Mouse (Mus musculus): Measurements from ENCODE around the gene Zfp664. TPM values are rescaled to one million over a fixed set of nuclear protein-coding genes. Genes with fewer than 3 reads are reported as not detected.

Gene Zfp664
- polyA plus RNA-seq, 1 experiment: 72.9 TPM

GRCm38 (mm10) chr5:124852294-124852693, 10.2 kb upstream of the Zfp664 start:
- Histone ChIP-seq H3K27me3 (ENCODE audit: control insufficient read depth, insufficient read depth, low read length) (no peaks in the 10 kb centered on the region), H3K4me3 (replicated peaks; ENCODE audit: insufficient read depth, low read depth, low read length) (no peak overlapping the region), H3K27ac (ENCODE audit: insufficient read depth, low read length) (0 out of 2 replicates have a peak overlapping the region, but pooled peaks have one; percentile 20), H3K4me1 (ENCODE audit: control insufficient read depth, insufficient read depth, low read length) (peaks cover 32% of the 10 kb centered on the region)
- no peak for DNase-seq
- TF ChIP-seq POLR2A (IDR thresholded peaks at IDR 0.05; ENCODE audit: borderline replicate concordance, insufficient read depth, low read length): no peak
- no peak for TF ChIP-seq CTCF (IDR thresholded peaks at IDR 0.05; ENCODE audit: borderline replicate concordance, insufficient read depth, low read depth, low read length)
- WGBS: 39% methylated on average over 2 of the region's 2 CpGs

- 8% methylated on average over 2 of the region's 2 CpGs for WGBS
- no peaks in the 10 kb centered on the region for H3K27me3 ChIP-seq (ENCODE audit: control insufficient read depth, insufficient read depth, low read length)
- H3K27ac ChIP-seq (ENCODE audit: insufficient read depth, low read length): peak overlapping the region; percentile 83
- H3K4me3 ChIP-seq (replicated peaks; ENCODE audit: insufficient read depth, low read depth, low read length): no peak overlapping the region
- DNase-seq: peak; percentile 82 to 90
- H3K4me1 ChIP-seq (ENCODE audit: control insufficient read depth, insufficient read depth, low read length): peaks cover 32% of the 10 kb centered on the region
- TF ChIP-seq CTCF (IDR thresholded peaks at IDR 0.05; ENCODE audit: borderline replicate concordance, insufficient read depth, low read depth, low read length): no peak
- TF ChIP-seq POLR2A (IDR thresholded peaks at IDR 0.05; ENCODE audit: borderline replicate concordance, insufficient read depth, low read length): no peak
Observed at GRCm38 (mm10) chr5:124853079-124853478, 9.4 kb upstream of the Zfp664 start.

GRCm38 (mm10) chr5:124854202-124854601, 8.3 kb upstream of the Zfp664 start:
- no peak for DNase-seq
- TF ChIP-seq CTCF (IDR thresholded peaks at IDR 0.05; ENCODE audit: borderline replicate concordance, insufficient read depth, low read depth, low read length): no peak
- no peak for TF ChIP-seq POLR2A (IDR thresholded peaks at IDR 0.05; ENCODE audit: borderline replicate concordance, insufficient read depth, low read length)
- no peaks in the 10 kb centered on the region for H3K27me3 ChIP-seq (ENCODE audit: control insufficient read depth, insufficient read depth, low read length)
- no peak overlapping the region for H3K27ac ChIP-seq (ENCODE audit: insufficient read depth, low read length)
- 91% methylated on average over 4 of the region's 4 CpGs for WGBS
- H3K4me1 ChIP-seq (ENCODE audit: control insufficient read depth, insufficient read depth, low read length): peaks cover 32% of the 10 kb centered on the region
- no peak overlapping the region for H3K4me3 ChIP-seq (replicated peaks; ENCODE audit: insufficient read depth, low read depth, low read length)

GRCm38 (mm10) chr5:124860013-124860412, 2.5 kb upstream of the Zfp664 start:
- H3K4me1 ChIP-seq (ENCODE audit: control insufficient read depth, insufficient read depth, low read length): peaks cover 6% of the 10 kb centered on the region; the same call in 1 of the 2 replicates
- 2% methylated on average over 5 of the region's 5 CpGs for WGBS
- H3K4me3 ChIP-seq (replicated peaks; ENCODE audit: insufficient read depth, low read depth, low read length): peak overlapping the region; percentile 51

DNA sequence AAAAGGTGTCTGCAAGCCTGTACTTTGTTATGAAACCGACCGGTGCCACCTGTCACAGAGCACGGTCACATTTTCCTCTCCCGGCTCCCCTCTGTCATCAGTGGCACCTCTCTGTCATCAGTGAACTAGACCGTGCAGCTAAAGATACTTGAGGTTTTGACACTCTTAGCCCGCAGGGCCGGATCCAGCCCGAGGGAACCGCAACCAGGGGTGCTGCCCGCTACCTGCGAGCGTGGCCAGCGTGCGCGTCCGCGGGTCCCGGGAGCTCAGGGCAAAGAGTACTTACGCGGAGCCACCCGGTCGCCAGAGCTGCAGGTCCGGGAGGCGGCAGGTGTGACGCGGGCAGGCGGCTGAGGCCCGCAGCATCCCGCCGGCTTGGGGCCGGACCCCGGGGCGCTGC, 1.0 kb upstream of the Zfp664 start:
- peak; percentile 80 for DNase-seq
- TF ChIP-seq CTCF (IDR thresholded peaks at IDR 0.05; ENCODE audit: borderline replicate concordance, insufficient read depth, low read depth, low read length): no peak
- TF ChIP-seq POLR2A (IDR thresholded peaks at IDR 0.05; ENCODE audit: borderline replicate concordance, insufficient read depth, low read length): no peak
- Histone ChIP-seq H3K4me3 (replicated peaks; ENCODE audit: insufficient read depth, low read depth, low read length) (peak overlapping the region; percentile 88), H3K4me1 (ENCODE audit: control insufficient read depth, insufficient read depth, low read length) (no peaks in the 10 kb centered on the region), H3K27me3 (ENCODE audit: control insufficient read depth, insufficient read depth, low read length) (no peaks in the 10 kb centered on the region), H3K27ac (ENCODE audit: insufficient read depth, low read length) (peak overlapping the region; percentile 97)
- WGBS: under 1% methylated on average over 32 of the region's 33 CpGs

More at GRCm38 (mm10) chr5:124860013-124860412, 2.5 kb upstream of the Zfp664 start:
- no peaks in the 10 kb centered on the region for H3K27me3 ChIP-seq (ENCODE audit: control insufficient read depth, insufficient read depth, low read length)
- TF ChIP-seq CTCF (IDR thresholded peaks at IDR 0.05; ENCODE audit: borderline replicate concordance, insufficient read depth, low read depth, low read length): peak; percentile 65; the same call in 1 of the 2 replicates
- TF ChIP-seq POLR2A (IDR thresholded peaks at IDR 0.05; ENCODE audit: borderline replicate concordance, insufficient read depth, low read length): no peak
- peak; percentile 51 for DNase-seq
- no peak overlapping the region; the same call in 1 of the 2 replicates for H3K27ac ChIP-seq (ENCODE audit: insufficient read depth, low read length)

DNA sequence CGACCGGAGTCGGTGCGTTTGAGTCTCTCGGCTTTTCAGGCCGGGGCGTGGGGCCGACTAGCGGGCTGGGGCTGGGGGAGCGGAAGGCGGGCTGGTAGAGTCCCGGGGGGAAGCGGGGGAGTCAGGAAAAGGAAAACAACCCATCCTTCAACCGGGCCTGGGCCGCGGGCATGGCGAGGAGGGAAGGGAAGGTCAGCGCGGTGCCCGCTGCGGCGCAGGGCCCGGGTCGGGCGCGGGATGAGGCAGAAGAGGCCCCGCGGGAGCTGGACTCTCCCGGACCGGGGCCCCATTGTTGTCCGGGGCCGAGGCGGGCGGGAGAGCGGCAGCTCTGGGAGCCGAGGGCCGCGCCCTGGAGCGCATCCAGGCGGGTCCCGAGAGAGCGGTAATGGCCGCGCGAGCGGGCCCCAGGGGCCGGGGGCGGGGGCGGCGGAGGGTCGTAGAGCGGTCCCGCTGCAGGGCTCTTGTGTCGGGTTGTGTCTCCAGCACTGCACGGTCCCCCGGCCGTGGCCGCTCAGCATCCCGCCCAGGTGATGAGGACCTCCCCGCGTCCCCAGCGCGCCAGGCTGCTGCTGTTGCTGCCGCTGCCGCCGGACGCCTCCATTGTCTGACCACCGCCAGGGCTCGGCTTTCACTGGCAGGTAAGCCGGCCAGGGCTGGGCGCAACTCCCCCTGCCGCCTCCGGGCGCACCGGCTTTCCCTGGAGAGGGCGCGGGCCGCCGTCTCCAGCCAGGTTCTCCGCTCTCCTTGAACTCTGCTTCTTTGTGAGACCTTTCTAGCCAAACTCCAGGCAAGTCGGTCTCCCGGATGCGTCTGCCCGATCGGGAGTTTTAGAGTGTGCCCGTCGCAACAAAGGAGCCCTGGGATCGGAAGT, 615 bp downstream of the Zfp664 start:
- Histone ChIP-seq H3K4me3 (replicated peaks; ENCODE audit: insufficient read depth, low read depth, low read length) (peak overlapping the region; percentile 66), H3K27me3 (ENCODE audit: control insufficient read depth, insufficient read depth, low read length) (no peaks in the 10 kb centered on the region), H3K27ac (ENCODE audit: insufficient read depth, low read length) (peak overlapping the region; percentile 44; the same call in 1 of the 2 replicates), H3K4me1 (ENCODE audit: control insufficient read depth, insufficient read depth, low read length) (no peaks in the 10 kb centered on the region; the same call in 1 of the 2 replicates)
- no peak for TF ChIP-seq CTCF (IDR thresholded peaks at IDR 0.05; ENCODE audit: borderline replicate concordance, insufficient read depth, low read depth, low read length)
- TF ChIP-seq POLR2A (IDR thresholded peaks at IDR 0.05; ENCODE audit: borderline replicate concordance, insufficient read depth, low read length): no peak
- peak; percentile 60 to 64 for DNase-seq
- under 1% methylated on average over 84 of the region's 88 CpGs for WGBS

DNA sequence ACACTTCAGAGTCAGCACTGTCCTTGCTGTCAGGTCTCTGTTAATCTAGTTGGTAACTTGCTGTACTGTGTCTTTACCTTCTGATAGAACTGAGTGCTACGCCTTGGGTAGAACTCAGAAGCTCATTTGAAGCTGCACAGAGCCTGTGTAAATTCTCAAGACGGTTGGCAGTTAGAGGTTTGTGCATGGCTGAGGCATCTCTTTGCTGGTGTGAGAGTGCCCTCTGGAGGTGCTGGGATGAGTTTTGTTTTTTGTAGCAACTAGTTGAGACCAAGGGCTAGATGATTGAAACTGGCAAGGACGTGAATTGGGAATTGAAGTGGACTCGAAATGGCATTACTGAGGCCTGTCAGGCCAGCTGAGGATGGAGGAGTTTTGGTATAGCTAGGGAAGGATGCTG, 6.5 kb downstream of the Zfp664 start:
- WGBS: 12% methylated on average over 4 of the region's 4 CpGs
- peak; percentile 79 to 83 for DNase-seq
- Histone ChIP-seq H3K4me1 (ENCODE audit: control insufficient read depth, insufficient read depth, low read length) (peaks cover 13% of the 10 kb centered on the region), H3K4me3 (replicated peaks; ENCODE audit: insufficient read depth, low read depth, low read length) (no peak overlapping the region), H3K27me3 (ENCODE audit: control insufficient read depth, insufficient read depth, low read length) (no peaks in the 10 kb centered on the region), H3K27ac (ENCODE audit: insufficient read depth, low read length) (no peak overlapping the region)
- TF ChIP-seq POLR2A (IDR thresholded peaks at IDR 0.05; ENCODE audit: borderline replicate concordance, insufficient read depth, low read length) (no peak), CTCF (IDR thresholded peaks at IDR 0.05; ENCODE audit: borderline replicate concordance, insufficient read depth, low read depth, low read length) (peak; percentile 94)

DNA sequence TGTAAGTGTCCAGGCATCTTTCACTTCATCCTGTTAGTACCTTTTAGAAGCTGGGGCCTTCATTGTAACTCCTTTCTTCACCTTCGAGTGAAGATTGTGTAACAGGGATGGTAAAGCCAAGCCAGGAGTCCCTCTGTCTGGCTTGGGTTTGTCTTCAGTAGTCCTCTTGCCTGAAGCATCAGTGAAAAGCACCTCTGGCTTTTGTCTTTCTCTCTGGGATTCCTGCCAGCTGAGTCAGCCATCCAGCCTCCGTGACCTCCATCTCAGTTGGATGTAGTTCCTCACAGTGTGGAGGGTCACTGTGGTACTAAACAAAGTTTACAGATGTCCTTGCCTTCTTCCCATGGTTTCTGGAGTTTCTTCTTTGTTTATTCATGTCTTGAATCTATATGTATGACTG, 9.5 kb downstream of the Zfp664 start:
- Histone ChIP-seq H3K27ac (ENCODE audit: insufficient read depth, low read length) (no peak overlapping the region), H3K4me1 (ENCODE audit: control insufficient read depth, insufficient read depth, low read length) (peaks cover 22% of the 10 kb centered on the region), H3K4me3 (replicated peaks; ENCODE audit: insufficient read depth, low read depth, low read length) (no peak overlapping the region), H3K27me3 (ENCODE audit: control insufficient read depth, insufficient read depth, low read length) (no peaks in the 10 kb centered on the region)
- TF ChIP-seq POLR2A (IDR thresholded peaks at IDR 0.05; ENCODE audit: borderline replicate concordance, insufficient read depth, low read length): no peak
- TF ChIP-seq CTCF (IDR thresholded peaks at IDR 0.05; ENCODE audit: borderline replicate concordance, insufficient read depth, low read depth, low read length): no peak
- 17% methylated on average over 2 of the region's 2 CpGs for WGBS
- DNase-seq: peak in 1 of 2 experiments; percentile 47

Measured in cerebellum, adult 2 months (tissue).